Mouse (Mus musculus) neural tube, embryonic 13.5 days (tissue): Measurements from ENCODE around the gene Dffb. TPM values are rescaled to one million over a fixed set of nuclear protein-coding genes. Genes with fewer than 3 reads are reported as not detected.
"Not testable (repeated sequence)": the region's sequence is repeated elsewhere in the genome, so short reads cannot be mapped to it uniquely, and the experiment has no call there.

Source experiments
- ATAC-seq: fragments of 200-750 bp; cut with Nextera tagmentation; 2 replicates; pipeline ENCODE4 v1.8.0; 2017; ENCODE audit warnings: low read depth, mild to moderate bottlenecking, moderate TSS enrichment, moderate library complexity
- H3K27ac ChIP-seq: fragments of 300-500 bp; sonication (generic); replicated peaks from 2 replicates; pipeline ENCODE4 v1.5.1; 2015; ENCODE audit warnings: moderate library complexity, mild to moderate bottlenecking, inconsistent platforms
- H3K27me3 ChIP-seq: fragments of 300-500 bp; sonication (generic); 2 replicates; pipeline ENCODE4 v1.6.1; 2015; ENCODE audit warnings: mild to moderate bottlenecking, inconsistent platforms
- H3K36me3 ChIP-seq: fragments of 300-500 bp; sonication (generic); 2 replicates; pipeline ENCODE4 v1.6.1; 2015; ENCODE audit warnings: mild to moderate bottlenecking, inconsistent platforms
- H3K4me1 ChIP-seq: fragments of 300-500 bp; sonication (generic); replicated peaks from 2 replicates; pipeline ENCODE4 v1.6.1; 2015; ENCODE audit warnings: inconsistent platforms
- H3K4me2 ChIP-seq: fragments of 300-500 bp; sonication (generic); 2 replicates; pipeline ENCODE4 v1.6.1; 2015; ENCODE audit warnings: inconsistent platforms, mild to moderate bottlenecking, moderate library complexity
- H3K4me3 ChIP-seq: fragments of 300-500 bp; sonication (generic); 2 replicates; pipeline ENCODE4 v1.5.1; 2015; ENCODE audit warnings: mild to moderate bottlenecking, inconsistent platforms
- H3K9ac ChIP-seq: fragments of 300-500 bp; sonication (generic); 2 replicates; pipeline ENCODE4 v1.6.1; 2015; ENCODE audit warnings: moderate library complexity, mild to moderate bottlenecking, inconsistent platforms
- H3K9me3 ChIP-seq: fragments of 300-500 bp; sonication (generic); 2 replicates; pipeline ENCODE4 v1.6.1; 2016; ENCODE audit warnings: inconsistent platforms
- WGBS: fragments of 180-500 bp; shearing (Covaris S2); methylation state at CpG from one replicate; pipeline ENCODE4 v1.1.7; 2015; 5-methylcytosine and 5-hydroxymethylcytosine counted together
- polyA plus RNA-seq: library from polyadenylated mRNA; unstranded; fragments of >200 nt; fragmentation: Nextera tagmentation; extraction: Ambion mirVana; gene quantifications from 2 replicates; pipeline ENCODE4 v1.2.1, GENCODE M21; 2015

Gene Dffb
- polyA plus RNA-seq, 1 experiment from 2014 or later: 12.8 TPM

GRCm38 (mm10) chr4:153956569-153957405 lies 18.1 kb downstream of the Dffb start, which contains the start of gene A430005L14Rik:
Gene A430005L14Rik (plus strand): TSS chr4:153957237.
- ATAC-seq: peak; percentile 95
- Histone ChIP-seq H3K36me3 (peaks cover 26% of the 10 kb centered on the region), H3K9me3 (no peaks in the 10 kb centered on the region), H3K4me2 (peak within 1 kb of the TSS; percentile 87), H3K4me1 (peaks cover 38% of the 10 kb centered on the region), H3K27me3 (peaks cover 6% of the 10 kb centered on the region), H3K4me3 (peak within 1 kb of the TSS; percentile 83), H3K27ac (peak within 1 kb of the TSS; percentile 93), H3K9ac (peak within 1 kb of the TSS; percentile 95)
- WGBS: 2% methylated on average over 67 of the region's 67 CpGs

DNA sequence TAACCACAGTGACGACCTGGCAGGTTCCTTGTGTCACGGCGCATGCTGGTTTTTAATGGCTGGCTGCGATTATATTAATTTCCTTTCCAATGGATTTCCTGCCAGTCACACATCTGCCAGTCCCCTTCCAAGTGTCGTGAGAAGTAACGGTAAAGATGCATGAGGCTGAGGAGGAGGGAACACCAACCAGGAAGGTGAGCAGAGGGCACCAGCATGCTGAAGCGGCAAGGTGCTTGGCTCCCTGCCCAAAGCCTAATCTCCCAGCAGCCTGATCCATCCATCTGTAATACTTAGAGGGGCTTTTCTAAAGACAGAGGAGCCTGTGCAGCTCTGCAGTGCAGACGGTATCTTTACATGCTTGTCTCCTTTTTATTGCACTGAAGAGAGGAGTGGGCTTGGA lies 19.3 kb downstream of the Dffb start:
- peaks cover 6% of the 10 kb centered on the region for H3K27me3 ChIP-seq
- no peaks in the 10 kb centered on the region for H3K9me3 ChIP-seq
- H3K9ac ChIP-seq: no peak overlapping the region
- H3K4me1 ChIP-seq: peaks cover 48% of the 10 kb centered on the region
- peaks cover 14% of the 10 kb centered on the region for H3K36me3 ChIP-seq
- H3K27ac ChIP-seq: peak overlapping the region; percentile 93
- no peak overlapping the region for H3K4me3 ChIP-seq
- WGBS: 70% methylated on average over 8 of the region's 8 CpGs
- H3K4me2 ChIP-seq: no peak overlapping the region
- ATAC-seq: no peak

- H3K36me3 ChIP-seq: no peaks in the 10 kb centered on the region
- H3K9ac ChIP-seq: no peak overlapping the region
- ATAC-seq: peak; percentile 24; the same call in 1 of the 2 replicates
- H3K4me2 ChIP-seq: no peak overlapping the region
- H3K27me3 ChIP-seq: peaks cover 19% of the 10 kb centered on the region
- H3K27ac ChIP-seq: peak overlapping the region; percentile 70
- H3K4me1 ChIP-seq: peaks cover 29% of the 10 kb centered on the region
- WGBS: 22% methylated on average over 5 of the region's 5 CpGs
- H3K9me3 ChIP-seq: no peaks in the 10 kb centered on the region
- no peak overlapping the region for H3K4me3 ChIP-seq
Measured at GRCm38 (mm10) chr4:153951692-153952091, 23.2 kb downstream of the Dffb start.

DNA sequence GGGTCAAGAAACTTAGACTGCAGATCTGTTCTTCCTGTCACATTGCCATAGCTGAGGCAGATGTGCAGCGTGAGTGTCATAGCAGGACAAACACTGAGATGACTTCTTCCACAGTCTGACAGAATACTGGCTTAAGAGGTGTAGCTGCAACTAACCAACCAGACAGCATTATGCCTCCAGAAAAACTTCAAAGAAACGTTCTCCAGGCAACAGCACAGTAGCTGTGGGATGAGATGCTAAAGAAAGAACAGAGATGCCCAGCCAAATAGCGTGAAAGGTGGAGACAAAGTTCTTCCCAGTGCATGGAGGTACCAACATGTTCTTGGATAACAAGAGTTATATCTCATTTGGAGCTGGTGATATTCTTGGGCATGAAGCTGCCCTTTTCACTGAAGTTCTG lies 23.8 kb downstream of the Dffb start:
- no peak for ATAC-seq
- no peak overlapping the region for H3K9ac ChIP-seq
- H3K27ac ChIP-seq: peak overlapping the region; percentile 70; the same call in 1 of the 2 replicates
- no peak overlapping the region for H3K4me2 ChIP-seq
- H3K4me1 ChIP-seq: peaks cover 24% of the 10 kb centered on the region
- H3K27me3 ChIP-seq: peaks cover 24% of the 10 kb centered on the region
- 69% methylated on average over 3 of the region's 3 CpGs for WGBS
- no peak overlapping the region for H3K4me3 ChIP-seq
- no peaks in the 10 kb centered on the region for H3K36me3 ChIP-seq
- H3K9me3 ChIP-seq: no peaks in the 10 kb centered on the region

DNA sequence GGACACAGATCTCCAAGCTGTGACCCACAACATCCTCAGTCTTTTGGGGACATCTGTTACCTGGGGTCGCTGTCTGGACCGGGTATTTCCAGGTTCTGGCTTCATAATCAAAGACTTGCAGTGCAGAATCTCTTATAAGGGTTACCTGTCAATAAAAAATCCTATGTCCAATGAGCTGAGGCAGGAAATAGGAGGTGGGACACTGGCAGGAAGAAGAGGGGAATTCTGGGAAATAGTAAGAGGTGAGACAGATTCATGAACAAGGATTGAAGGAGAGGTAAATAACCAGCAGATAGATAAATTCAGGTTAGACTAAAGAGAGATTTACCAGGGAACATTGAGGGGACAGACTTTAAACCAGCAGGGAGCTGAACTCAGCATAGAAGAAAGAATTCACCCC lies 24.6 kb downstream of the Dffb start:
- Histone ChIP-seq H3K36me3 (no peaks in the 10 kb centered on the region), H3K4me2 (no peak overlapping the region), H3K27ac (no peak overlapping the region), H3K4me3 (no peak overlapping the region), H3K4me1 (peaks cover 17% of the 10 kb centered on the region), H3K9me3 (no peaks in the 10 kb centered on the region), H3K9ac (no peak overlapping the region), H3K27me3 (peaks cover 29% of the 10 kb centered on the region)
- no peak for ATAC-seq
- WGBS: 74% methylated on average over 2 of the region's 2 CpGs

- H3K36me3 ChIP-seq: no peaks in the 10 kb centered on the region
- no peak overlapping the region for H3K4me2 ChIP-seq
- ATAC-seq: no peak
- H3K27me3 ChIP-seq: peaks cover 23% of the 10 kb centered on the region
- H3K4me3 ChIP-seq: no peak overlapping the region
- no peak overlapping the region for H3K27ac ChIP-seq
- peaks cover 29% of the 10 kb centered on the region for H3K4me1 ChIP-seq
- H3K9ac ChIP-seq: no peak overlapping the region
- no peaks in the 10 kb centered on the region for H3K9me3 ChIP-seq
- WGBS: 82% methylated on average over 6 of the region's 6 CpGs
Measured at GRCm38 (mm10) chr4:153945741-153946140, 29.2 kb downstream of the Dffb start.

- peaks cover 29% of the 10 kb centered on the region for H3K4me1 ChIP-seq
- no peak overlapping the region for H3K4me3 ChIP-seq
- H3K9ac ChIP-seq: 0 out of 2 replicates have a peak overlapping the region, but pooled peaks have one; percentile 9
- H3K4me2 ChIP-seq: no peak overlapping the region
- no peaks in the 10 kb centered on the region for H3K9me3 ChIP-seq
- 50% methylated on average over 6 of the region's 6 CpGs for WGBS
- H3K36me3 ChIP-seq: no peaks in the 10 kb centered on the region
- H3K27ac ChIP-seq: no peak overlapping the region
- ATAC-seq: no peak
- H3K27me3 ChIP-seq: peaks cover 23% of the 10 kb centered on the region
Measured at GRCm38 (mm10) chr4:153944261-153944660, 30.7 kb downstream of the Dffb start.

DNA sequence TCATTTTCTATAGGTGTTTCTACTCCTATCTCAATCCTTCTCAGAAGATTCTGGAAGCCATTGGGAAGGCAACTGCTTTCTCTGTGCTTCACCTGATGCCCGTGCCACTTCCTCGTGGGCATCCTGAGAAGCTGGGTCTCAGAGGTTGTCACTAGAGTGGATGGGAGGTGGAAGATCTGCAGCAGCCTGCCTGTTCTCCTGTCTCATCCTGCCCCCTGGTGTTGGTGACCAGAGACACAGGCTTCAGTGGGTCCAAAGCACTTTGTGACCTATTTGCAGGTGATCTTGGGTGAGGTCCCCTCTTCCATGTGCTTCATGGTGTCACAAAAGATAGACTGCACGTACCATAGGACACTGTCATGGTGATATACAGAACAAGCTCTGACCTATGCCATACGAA lies 31.7 kb downstream of the Dffb start:
- ATAC-seq: no peak
- Histone ChIP-seq H3K27ac (no peak overlapping the region), H3K9me3 (no peaks in the 10 kb centered on the region), H3K9ac (no peak overlapping the region), H3K4me3 (no peak overlapping the region), H3K36me3 (no peaks in the 10 kb centered on the region), H3K4me2 (no peak overlapping the region), H3K4me1 (peaks cover 29% of the 10 kb centered on the region), H3K27me3 (peaks cover 19% of the 10 kb centered on the region)
- WGBS: 65% methylated on average over 4 of the region's 4 CpGs

DNA sequence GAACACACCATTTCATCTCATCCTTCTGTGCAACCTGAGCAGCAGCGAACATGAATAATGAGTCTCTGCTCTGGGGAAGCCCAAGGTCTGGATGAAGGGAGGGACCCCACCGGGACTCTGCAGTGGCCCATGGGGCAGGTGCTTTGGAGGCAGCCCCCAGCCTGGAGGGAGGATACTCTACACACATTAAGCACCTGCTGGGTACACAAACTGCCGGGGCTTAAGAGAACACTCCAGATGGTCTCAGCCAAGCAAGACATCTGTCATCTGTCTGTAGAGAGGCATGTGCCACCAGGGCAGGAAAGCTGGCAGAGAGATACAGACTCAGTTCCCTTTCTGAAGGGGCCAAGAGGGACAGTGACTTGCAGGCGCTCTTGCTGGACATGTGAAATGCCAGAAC lies 45.0 kb downstream of the Dffb start:
- Histone ChIP-seq H3K9ac (no peak overlapping the region), H3K27me3 (no peaks in the 10 kb centered on the region), H3K4me2 (no peak overlapping the region), H3K36me3 (no peaks in the 10 kb centered on the region), H3K27ac (0 out of 2 replicates have a peak overlapping the region, but pooled peaks have one; percentile 9), H3K4me1 (peaks cover 9% of the 10 kb centered on the region; the same call in 1 of the 2 replicates), H3K4me3 (no peak overlapping the region), H3K9me3 (no peaks in the 10 kb centered on the region)
- WGBS: 54% methylated on average over 4 of the region's 4 CpGs
- no peak for ATAC-seq

- Histone ChIP-seq H3K36me3 (no peaks in the 10 kb centered on the region), H3K4me1 (peaks cover 9% of the 10 kb centered on the region; the same call in 1 of the 2 replicates), H3K27me3 (no peaks in the 10 kb centered on the region), H3K4me2 (no peak overlapping the region), H3K9ac (no peak overlapping the region), H3K27ac (0 out of 2 replicates have a peak overlapping the region, but pooled peaks have one; percentile 9), H3K9me3 (no peaks in the 10 kb centered on the region), H3K4me3 (no peak overlapping the region)
- WGBS: 74% methylated on average over 10 of the region's 10 CpGs
- no peak for ATAC-seq
Measured at GRCm38 (mm10) chr4:153929425-153929824, 45.5 kb downstream of the Dffb start.

GRCm38 (mm10) chr4:153928772-153929299 lies 46.1 kb downstream of the Dffb start:
- Histone ChIP-seq H3K4me2 (no peak overlapping the region), H3K9me3 (no peaks in the 10 kb centered on the region), H3K9ac (no peak overlapping the region), H3K4me1 (peaks cover 9% of the 10 kb centered on the region; the same call in 1 of the 2 replicates), H3K27me3 (no peaks in the 10 kb centered on the region), H3K36me3 (no peaks in the 10 kb centered on the region), H3K4me3 (no peak overlapping the region), H3K27ac (no peak overlapping the region)
- 58% methylated on average over 11 of the region's 11 CpGs for WGBS
- no peak for ATAC-seq

DNA sequence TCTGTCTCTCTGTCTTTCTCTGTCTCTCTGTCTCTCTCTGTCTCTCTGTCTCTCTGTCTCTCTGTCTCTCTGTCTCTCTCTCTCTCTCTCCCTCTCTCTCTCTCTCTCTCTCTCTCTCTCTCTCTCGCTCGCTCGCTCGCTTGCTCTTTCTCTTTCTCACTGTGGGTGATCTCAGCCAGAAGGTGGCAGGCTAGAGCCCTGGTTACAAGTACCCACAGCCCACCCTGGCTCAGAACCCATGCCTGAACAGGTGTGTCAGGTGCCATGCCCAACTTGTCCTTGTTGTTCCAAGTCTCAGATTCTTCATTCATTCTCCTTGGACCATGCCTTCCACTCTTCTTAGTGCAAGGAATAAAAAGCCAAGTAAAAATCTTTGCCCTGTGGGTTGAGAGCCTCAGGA lies 52.8 kb downstream of the Dffb start:
- H3K4me2 ChIP-seq, H3K27me3 ChIP-seq, ATAC-seq, H3K27ac ChIP-seq, H3K4me3 ChIP-seq, H3K9ac ChIP-seq, H3K9me3 ChIP-seq, H3K36me3 ChIP-seq: not testable (repeated sequence)
- peaks cover 11% of the 10 kb centered on the region; the same call in 1 of the 2 replicates for H3K4me1 ChIP-seq
- 54% methylated on average over 4 of the region's 4 CpGs for WGBS
